Mouse (Mus musculus) kidney, postnatal 0 days (tissue): ENCODE results near the gene Gm28434. TPM values are rescaled to one million over a fixed set of nuclear protein-coding genes. Genes with fewer than 3 reads are reported as not detected.
A peak's percentile ranks its signal among the peaks of the same experiment; 100 is the strongest.

ENCODE experiments used
- ATAC-seq: fragments of 200-750 bp; cut with Nextera tagmentation; replicated peaks from 2 replicates; pipeline ENCODE4 v1.8.0; 2017; ENCODE audit warnings: low read depth, moderate number of reproducible peaks, moderate TSS enrichment, moderate library complexity; ENCODE audit not compliant: low FRiP score
- DNase-seq: peaks from one replicate; pipeline ENCODE4 v3.0.0-alpha.2; 2016; ENCODE audit warnings: low spot score
- H3K27ac ChIP-seq: fragments of 300-500 bp; sonication (generic); 2 replicates; pipeline ENCODE4 v1.5.1; 2014; ENCODE audit warnings: mild to moderate bottlenecking
- H3K27me3 ChIP-seq: fragments of 300-500 bp; sonication (generic); 2 replicates; pipeline ENCODE4 v1.6.1; 2014; ENCODE audit warnings: low read length, mixed read lengths; ENCODE audit not compliant: insufficient read depth
- H3K36me3 ChIP-seq: fragments of 300-500 bp; sonication (generic); 2 replicates; pipeline ENCODE4 v1.6.1; 2014; ENCODE audit warnings: low read length, mixed read lengths; ENCODE audit not compliant: insufficient read depth
- H3K4me1 ChIP-seq: fragments of 300-500 bp; sonication (generic); replicated peaks from 2 replicates; pipeline ENCODE4 v1.6.1; 2014; ENCODE audit warnings: antibody characterized with exemption, low read length, mixed read lengths; ENCODE audit not compliant: insufficient read depth
- H3K4me2 ChIP-seq: fragments of 300-500 bp; sonication (generic); 2 replicates; pipeline ENCODE4 v1.6.1; 2014; ENCODE audit warnings: mild to moderate bottlenecking, low read length, moderate library complexity, mixed read lengths
- H3K4me3 ChIP-seq: fragments of 300-500 bp; sonication (generic); replicated peaks from 2 replicates; pipeline ENCODE4 v1.5.1; 2014; ENCODE audit warnings: low read depth, low read length
- H3K9ac ChIP-seq: fragments of 300-500 bp; sonication (generic); 2 replicates; pipeline ENCODE4 v1.6.1; 2014; ENCODE audit warnings: low read depth, low read length
- H3K9me3 ChIP-seq: fragments of 300-500 bp; sonication (generic); replicated peaks from 2 replicates; pipeline ENCODE4 v1.6.1; 2016; ENCODE audit warnings: low read length, inconsistent platforms, mixed read lengths
- CTCF ChIP-seq: IDR thresholded peaks from 2 replicates; pipeline ENCODE4 v1.5.1; 2016; ENCODE audit warnings: antibody characterized with exemption, low read depth, mild to moderate bottlenecking, moderate library complexity
- WGBS: fragments of 180-500 bp; shearing (Covaris S2); extraction: QIAGEN DNeasy Blood & Tissue Kit; methylation state at CpG from one replicate; pipeline ENCODE4 v1.1.7; 2014; 5-methylcytosine and 5-hydroxymethylcytosine counted together
- polyA plus RNA-seq: library from polyadenylated mRNA; unstranded; fragments of >200 nt; fragmentation: Nextera tagmentation; extraction: Ambion mirVana; gene quantifications from 2 replicates; pipeline ENCODE4 v1.2.1, GENCODE M21; 2015

Gm28434 gene
- polyA plus RNA-seq, 1 experiment from 2014 or later: not detected

DNA sequence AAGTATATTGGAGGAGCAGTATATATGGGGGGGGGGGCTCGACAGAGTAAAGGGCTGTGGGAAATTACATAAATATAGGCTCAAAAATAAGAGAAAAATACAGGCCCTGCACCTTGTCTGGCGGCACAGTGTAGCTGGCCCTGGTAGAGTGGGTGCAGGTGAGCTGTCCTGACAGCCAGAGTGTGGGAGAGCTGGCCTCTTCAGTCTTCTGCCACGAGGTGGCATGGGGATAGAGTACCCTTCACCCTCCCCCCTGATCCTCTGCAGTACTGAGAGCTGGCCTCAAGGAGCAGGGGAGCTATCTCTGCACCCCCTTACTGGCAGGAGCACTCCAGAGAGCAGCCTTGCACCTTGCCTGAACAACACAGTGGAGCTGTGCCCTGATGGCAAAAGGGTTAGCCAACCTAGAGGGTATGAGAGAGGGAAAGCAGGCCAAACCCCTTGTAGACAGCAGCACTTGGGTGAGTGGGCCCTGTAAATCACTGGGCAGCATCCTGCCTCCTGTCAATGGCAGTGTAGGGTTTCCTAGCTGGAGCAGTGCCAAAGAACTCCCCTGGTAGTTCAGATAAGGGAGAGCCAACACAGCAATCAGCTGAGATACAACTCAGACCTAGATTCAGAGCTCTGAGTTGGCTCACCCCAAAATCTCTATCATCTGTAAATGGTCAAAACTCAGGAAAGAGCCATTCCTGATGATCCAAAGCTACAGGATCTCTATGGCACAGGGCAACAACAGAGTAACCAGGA is 13.3 kb downstream of the Gm28434 start:
- Histone ChIP-seq H3K9me3 (no peaks in the 10 kb centered on the region), H3K4me1 (no peaks in the 10 kb centered on the region), H3K36me3 (no peaks in the 10 kb centered on the region), H3K27me3 (no peaks in the 10 kb centered on the region), H3K4me3 (no peak overlapping the region), H3K9ac (no peak overlapping the region), H3K27ac (no peak overlapping the region), H3K4me2 (no peak overlapping the region)
- peak; percentile 2 for DNase-seq
- WGBS: 60% methylated on average over 3 of the region's 3 CpGs
- ATAC-seq: peak; percentile 29; the same call in 1 of the 2 replicates
- no peak for TF ChIP-seq CTCF

DNA sequence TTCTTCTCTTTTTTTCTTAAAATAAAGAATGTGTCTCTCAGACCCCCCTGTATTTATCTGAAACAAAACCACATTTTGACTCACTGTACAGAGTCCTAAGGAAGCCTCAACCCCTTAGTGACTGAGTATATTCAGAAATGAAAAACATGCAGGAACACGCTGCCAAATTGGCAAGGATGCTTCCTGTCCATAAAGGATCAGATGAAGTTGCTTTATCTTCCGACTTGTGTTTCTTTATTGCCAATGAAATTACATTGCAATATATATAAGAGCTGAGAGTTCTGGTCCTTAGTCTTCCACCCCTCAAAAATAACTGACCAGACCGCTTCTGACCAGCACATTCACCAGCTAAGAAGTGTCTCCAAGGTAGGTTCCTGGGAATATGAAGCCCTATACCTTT is 32.9 kb downstream of the Gm28434 start, which contains the start of gene Smr3a:
Gene Smr3a, plus strand, starts transcription at position 301 of the 400 bp plus-strand sequence.
- Histone ChIP-seq H3K27ac (no peak within 1 kb of the TSS), H3K36me3 (no peaks in the 10 kb centered on the region), H3K9ac (no peak within 1 kb of the TSS), H3K4me3 (no peak within 1 kb of the TSS), H3K27me3 (no peaks in the 10 kb centered on the region), H3K4me1 (no peaks in the 10 kb centered on the region), H3K9me3 (no peaks in the 10 kb centered on the region), H3K4me2 (no peak within 1 kb of the TSS)
- WGBS: 86% methylated on average over 3 of the region's 3 CpGs
- ATAC-seq (no peak), DNase-seq (no peak)
- no peak for TF ChIP-seq CTCF

DNA sequence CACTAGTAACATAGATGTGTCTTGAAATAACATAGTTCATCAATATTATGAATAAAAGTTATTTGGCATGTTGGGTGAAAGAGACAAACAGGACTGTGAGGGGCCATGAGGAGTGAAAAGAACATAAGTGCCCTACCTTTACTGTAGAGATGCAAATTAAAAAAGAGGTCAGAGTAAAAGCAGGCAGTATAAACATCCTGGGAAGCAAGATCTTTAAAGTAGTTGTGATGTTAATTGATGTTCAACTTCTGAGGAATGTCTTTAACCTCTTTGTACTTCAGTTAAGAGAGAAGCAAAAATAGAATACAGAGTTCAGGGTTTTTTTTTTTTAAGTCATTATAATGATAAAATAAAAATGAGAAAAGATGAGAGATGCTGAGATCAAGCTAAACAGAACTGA is 35.9 kb downstream of the Gm28434 start:
- H3K4me3 ChIP-seq: no peak overlapping the region
- H3K27ac ChIP-seq: no peak overlapping the region
- H3K27me3 ChIP-seq: no peaks in the 10 kb centered on the region
- no peaks in the 10 kb centered on the region for H3K9me3 ChIP-seq
- DNase-seq (no peak), ATAC-seq (no peak)
- H3K9ac ChIP-seq: no peak overlapping the region
- H3K4me1 ChIP-seq: no peaks in the 10 kb centered on the region
- TF ChIP-seq CTCF: no peak
- no peaks in the 10 kb centered on the region for H3K36me3 ChIP-seq
- no peak overlapping the region for H3K4me2 ChIP-seq

Other genes with a start within 250 kb of the Gm28434 start
- gene Csn1s2a, start 194.9 kb upstream of the Gm28434 start, polyA plus RNA-seq: not detected in 2 replicates
- gene Csn1s2b, start 161.4 kb upstream of the Gm28434 start, polyA plus RNA-seq: not detected in 2 replicates
- gene Prr27, start 143.8 kb upstream of the Gm28434 start, polyA plus RNA-seq: not detected in 2 replicates
- gene Odam, start 84.5 kb upstream of the Gm28434 start, polyA plus RNA-seq: 0.13 TPM in 1 of 2 replicates, not detected in the other
- gene Csn3, start 43.9 kb upstream of the Gm28434 start, polyA plus RNA-seq: 0.18 TPM in 1 of 2 replicates, not detected in the other
- not detected in 2 replicates for gene 2310003L06Rik, start 58 bp upstream of the Gm28434 start, polyA plus RNA-seq
- gene Cabs1, start 9.9 kb downstream of the Gm28434 start, polyA plus RNA-seq: not detected in 2 replicates
- gene Smr3a, start 33.0 kb downstream of the Gm28434 start, polyA plus RNA-seq: not detected in 2 replicates
- not detected in 2 replicates for gene Smr2, start 117.0 kb downstream of the Gm28434 start, polyA plus RNA-seq
- not detected in 2 replicates for gene Gm11116, start 142.0 kb downstream of the Gm28434 start, polyA plus RNA-seq
- not detected in 2 replicates for gene Gm11115, start 184.6 kb downstream of the Gm28434 start, polyA plus RNA-seq